Mouse (Mus musculus) heart, embryonic 14.5 days (tissue): ENCODE results near the gene Agpat1. TPM values are rescaled to one million over a fixed set of nuclear protein-coding genes. Genes with fewer than 3 reads are reported as not detected.
A peak's percentile ranks its signal among the peaks of the same experiment; 100 is the strongest.

ENCODE experiments used
- ATAC-seq: fragments of 200-750 bp; cut with Nextera tagmentation; 2 replicates; pipeline ENCODE4 v1.8.0; 2017; ENCODE audit warnings: low read depth, moderate TSS enrichment; ENCODE audit not compliant: insufficient number of reproducible peaks, insufficient read depth, low FRiP score
- H3K27ac ChIP-seq, 2 experiments: fragments of 200-500 bp in 1 of 2; fragments of 300-500 bp in 1 of 2; sonication (generic) in 1 of 2; replicated peaks in 1 of 2; 2 replicates each; pipeline ENCODE4 v1.5.1; 2012 to 2014; ENCODE audit warnings: low read depth in 2 of 2, low read length in 2 of 2, control low read depth in 1 of 2, mild to moderate bottlenecking in 1 of 2, mixed read lengths in 1 of 2; ENCODE audit not compliant: control insufficient read depth in 1 of 2, insufficient read depth in 1 of 2
- H3K27me3 ChIP-seq: fragments of 300-500 bp; sonication (generic); 2 replicates; pipeline ENCODE4 v1.6.1; 2014; ENCODE audit warnings: mild to moderate bottlenecking, low read length, control low read depth; ENCODE audit not compliant: control insufficient read depth, insufficient read depth
- H3K36me3 ChIP-seq: fragments of 300-500 bp; sonication (generic); 2 replicates; pipeline ENCODE4 v1.6.1; 2014; ENCODE audit warnings: mild to moderate bottlenecking, control low read depth, low read length, mixed read lengths; ENCODE audit not compliant: control insufficient read depth, insufficient read depth
- H3K4me1 ChIP-seq, 2 experiments: fragments of 200-500 bp in 1 of 2; fragments of 300-500 bp in 1 of 2; sonication (generic) in 1 of 2; 2 replicates each; pipeline ENCODE4 v1.6.1; 2012 to 2014; ENCODE audit warnings: low read length in 2 of 2, control low read depth in 1 of 2, mixed read lengths in 1 of 2; ENCODE audit not compliant: control insufficient read depth in 2 of 2, insufficient read depth in 2 of 2
- H3K4me2 ChIP-seq: fragments of 300-500 bp; sonication (generic); 2 replicates; pipeline ENCODE4 v1.6.1; 2014; ENCODE audit warnings: mild to moderate bottlenecking, low read length
- H3K4me3 ChIP-seq, 2 experiments: fragments of 200-500 bp in 1 of 2; fragments of 300-500 bp in 1 of 2; sonication (generic) in 1 of 2; 2 replicates each; pipeline ENCODE4 v1.5.1; 2012 to 2014; ENCODE audit warnings: low read length in 2 of 2, mild to moderate bottlenecking in 2 of 2, control low read depth in 1 of 2, low read depth in 1 of 2, moderate library complexity in 1 of 2; ENCODE audit not compliant: control insufficient read depth in 1 of 2, insufficient read depth in 1 of 2
- H3K9ac ChIP-seq: fragments of 300-500 bp; sonication (generic); 2 replicates; pipeline ENCODE4 v1.6.1; 2014; ENCODE audit warnings: mild to moderate bottlenecking, low read length
- H3K9me3 ChIP-seq: fragments of 300-500 bp; sonication (generic); 2 replicates; pipeline ENCODE4 v1.6.1; 2016; ENCODE audit warnings: low read length, control low read depth; ENCODE audit not compliant: control insufficient read depth
- WGBS: fragments of 180-500 bp; shearing (Covaris S2); extraction: QIAGEN DNeasy Blood & Tissue Kit; methylation state at CpG from one replicate; pipeline ENCODE4 v1.1.7; 2014; 5-methylcytosine and 5-hydroxymethylcytosine counted together
- polyA plus RNA-seq: library from polyadenylated mRNA; unstranded; fragments of >200 nt; fragmentation: Nextera tagmentation; extraction: Ambion mirVana; gene quantifications from 2 replicates; pipeline ENCODE4 v1.2.1, GENCODE M21; 2014

Agpat1 gene
- polyA plus RNA-seq, 1 experiment from 2014 or later: 54.4 TPM

GRCm38 (mm10) chr17:34590154-34590987, 13.7 kb upstream of the Agpat1 start:
- H3K4me1 ChIP-seq: peaks cover 27 to 63% of the 10 kb centered on the region in 2 experiments
- H3K36me3 ChIP-seq: peaks cover 16% of the 10 kb centered on the region
- H3K27me3 ChIP-seq: no peaks in the 10 kb centered on the region
- peak overlapping the region; percentile 92 for H3K4me2 ChIP-seq
- ATAC-seq: no peak
- no peaks in the 10 kb centered on the region for H3K9me3 ChIP-seq
- whole genome bisulfite sequencing: 70% methylated on average over 15 of the region's 15 CpGs
- no peak overlapping the region for H3K4me3 ChIP-seq
- H3K9ac ChIP-seq: peak overlapping the region; percentile 97; the same call in 1 of the 2 replicates
- H3K27ac ChIP-seq: peak overlapping the region in 1 of 2 experiments; percentile 94; a peak in 2 of 4 replicates

- peak within 1 kb of the TSS; percentile 85 to 94 for H3K27ac ChIP-seq
- no peaks in the 10 kb centered on the region for H3K9me3 ChIP-seq
- peak within 1 kb of the TSS; percentile 75 to 79 for H3K4me3 ChIP-seq
- H3K27me3 ChIP-seq: no peaks in the 10 kb centered on the region
- peaks cover 25 to 63% of the 10 kb centered on the region in 2 experiments for H3K4me1 ChIP-seq
- H3K36me3 ChIP-seq: peaks cover 25% of the 10 kb centered on the region
- 12% methylated on average over 21 of the region's 21 CpGs for WGBS
- no peak for ATAC-seq
- H3K9ac ChIP-seq: peak within 1 kb of the TSS; percentile 97
- peak within 1 kb of the TSS; percentile 92 for H3K4me2 ChIP-seq
Measured at GRCm38 (mm10) chr17:34591029-34591993, 12.8 kb upstream of the Agpat1 start, which contains the start of gene Pbx2. Pbx2 (plus strand) TSS chr17:34591266.

GRCm38 (mm10) chr17:34591994-34592375, 12.1 kb upstream of the Agpat1 start:
- H3K4me1 ChIP-seq: peaks cover 22 to 61% of the 10 kb centered on the region in 2 experiments
- ATAC-seq: peak; percentile 41
- H3K4me2 ChIP-seq: peak overlapping the region; percentile 92
- H3K27ac ChIP-seq: peak overlapping the region; percentile 85 to 94
- peaks cover 29% of the 10 kb centered on the region for H3K36me3 ChIP-seq
- no peaks in the 10 kb centered on the region for H3K9me3 ChIP-seq
- peak overlapping the region; percentile 97 for H3K9ac ChIP-seq
- under 1% methylated on average over 15 of the region's 35 CpGs for WGBS
- peak overlapping the region; percentile 75 to 79 for H3K4me3 ChIP-seq
- no peaks in the 10 kb centered on the region for H3K27me3 ChIP-seq

GRCm38 (mm10) chr17:34592581-34593549, 11.2 kb upstream of the Agpat1 start:
- Histone ChIP-seq H3K9ac (peak overlapping the region; percentile 97), H3K4me3 (peak overlapping the region; percentile 75 to 79), H3K27ac (peak overlapping the region; percentile 71 to 94), H3K36me3 (peaks cover 29% of the 10 kb centered on the region), H3K9me3 (no peaks in the 10 kb centered on the region), H3K27me3 (no peaks in the 10 kb centered on the region), H3K4me2 (peak overlapping the region; percentile 92), H3K4me1 (peaks cover 26 to 68% of the 10 kb centered on the region in 2 experiments)
- 2% methylated on average over 22 of the region's 32 CpGs for WGBS
- no peak for ATAC-seq

- H3K4me3 ChIP-seq: peak overlapping the region; percentile 75 to 79
- peak overlapping the region; percentile 92 for H3K4me2 ChIP-seq
- H3K36me3 ChIP-seq: peaks cover 29% of the 10 kb centered on the region
- no peaks in the 10 kb centered on the region for H3K27me3 ChIP-seq
- peak overlapping the region; percentile 97 for H3K9ac ChIP-seq
- H3K9me3 ChIP-seq: no peaks in the 10 kb centered on the region
- peaks cover 28 to 62% of the 10 kb centered on the region in 2 experiments for H3K4me1 ChIP-seq
- 60% methylated on average over 34 of the region's 34 CpGs for WGBS
- ATAC-seq: no peak
- H3K27ac ChIP-seq: peak overlapping the region in 1 of 2 experiments; percentile 94; a peak in 1 of 4 replicates
Measured at GRCm38 (mm10) chr17:34593752-34594525, 10.1 kb upstream of the Agpat1 start.

- Histone ChIP-seq H3K27ac (0 out of 4 replicates have a peak overlapping the region, but pooled peaks of 1 of the 2 experiments have one; percentile 1), H3K9me3 (no peaks in the 10 kb centered on the region), H3K4me3 (no peak overlapping the region), H3K36me3 (peaks cover 42% of the 10 kb centered on the region), H3K4me2 (no peak overlapping the region), H3K9ac (no peak overlapping the region), H3K27me3 (no peaks in the 10 kb centered on the region), H3K4me1 (peaks cover 23 to 42% of the 10 kb centered on the region in 2 experiments)
- no peak for ATAC-seq
- WGBS: 70% methylated on average over 8 of the region's 8 CpGs
Measured at GRCm38 (mm10) chr17:34596098-34596497, 8.0 kb upstream of the Agpat1 start.
